Mouse (Mus musculus) heart, adult 2 months (tissue): ENCODE data around the gene Sdk2.

Source experiments
- CTCF ChIP-seq: fragments of 200-600 bp; IDR thresholded peaks from 2 replicates; pipeline ENCODE4 v1.8.1; 2022; ENCODE audit warnings: antibody characterized with exemption, mild to moderate bottlenecking, moderate library complexity
- EP300 ChIP-seq: fragments of 200-500 bp; IDR thresholded peaks from 2 replicates; pipeline ENCODE4 v1.6.1; 2011; ENCODE audit warnings: low read depth, low read length, control low read depth; ENCODE audit not compliant: insufficient read depth
- POLR2A ChIP-seq: fragments of 200-500 bp; IDR thresholded peaks from 2 replicates; pipeline ENCODE4 v1.6.1; 2011; ENCODE audit warnings: mild to moderate bottlenecking, low read depth, low read length, control low read depth; ENCODE audit not compliant: insufficient read depth

GRCm38 (mm10) chr11:114066951-114067762, at the start of gene Sdk2:
- TF ChIP-seq POLR2A (no peak), CTCF (peak; percentile 32), EP300 (no peak)
